Mouse (Mus musculus) stomach, embryonic 14.5 days (tissue): ENCODE results near the gene Sap30. TPM values are rescaled to one million over a fixed set of nuclear protein-coding genes. Genes with fewer than 3 reads are reported as not detected.
"Not testable (repeated sequence)": the region's sequence is repeated elsewhere in the genome, so short reads cannot be mapped to it uniquely, and the experiment has no call there.

Experiments used
- ATAC-seq: fragments of 200-750 bp; cut with Nextera tagmentation; 2 replicates; pipeline ENCODE4 v1.8.0; 2017; ENCODE audit warnings: low read depth, moderate TSS enrichment; ENCODE audit not compliant: insufficient number of reproducible peaks, insufficient read depth, low FRiP score
- H3K27ac ChIP-seq: fragments of 300-500 bp; sonication (generic); 2 replicates; pipeline ENCODE4 v1.5.1; 2014; ENCODE audit warnings: mild to moderate bottlenecking, low read length, moderate library complexity, mixed read lengths
- H3K27me3 ChIP-seq: fragments of 300-500 bp; sonication (generic); 2 replicates; pipeline ENCODE4 v1.6.1; 2014; ENCODE audit warnings: low read length, control low read depth, mixed read lengths; ENCODE audit not compliant: control insufficient read depth, insufficient read depth
- H3K36me3 ChIP-seq: fragments of 300-500 bp; sonication (generic); 2 replicates; pipeline ENCODE4 v1.6.1; 2014; ENCODE audit warnings: mild to moderate bottlenecking, control low read depth, low read length, moderate library complexity, mixed read lengths; ENCODE audit not compliant: control insufficient read depth, insufficient read depth
- H3K4me1 ChIP-seq: fragments of 300-500 bp; sonication (generic); 2 replicates; pipeline ENCODE4 v1.6.1; 2014; ENCODE audit warnings: low read length, control low read depth, mixed read lengths; ENCODE audit not compliant: control insufficient read depth, insufficient read depth
- H3K4me2 ChIP-seq: fragments of 300-500 bp; sonication (generic); replicated peaks from 2 replicates; pipeline ENCODE4 v1.6.1; 2014; ENCODE audit warnings: low read depth, low read length, control low read depth
- H3K4me3 ChIP-seq: fragments of 300-500 bp; sonication (generic); 2 replicates; pipeline ENCODE4 v1.5.1; 2014; ENCODE audit warnings: low read depth, low read length, control low read depth
- H3K9ac ChIP-seq: fragments of 300-500 bp; sonication (generic); replicated peaks from 2 replicates; pipeline ENCODE4 v1.6.1; 2014; ENCODE audit warnings: low read depth, mild to moderate bottlenecking, control low read depth, low read length, moderate library complexity, mixed read lengths
- H3K9me3 ChIP-seq: fragments of 300-500 bp; sonication (generic); 2 replicates; pipeline ENCODE4 v1.6.1; 2016; ENCODE audit warnings: low read depth, low read length, control low read depth; ENCODE audit not compliant: control insufficient read depth
- WGBS: fragments of 180-500 bp; shearing (Covaris S2); extraction: QIAGEN DNeasy Blood & Tissue Kit; methylation state at CpG from one replicate; pipeline ENCODE4 v1.1.7; 2014; 5-methylcytosine and 5-hydroxymethylcytosine counted together
- polyA plus RNA-seq: library from polyadenylated mRNA; unstranded; fragments of >200 nt; fragmentation: Nextera tagmentation; extraction: Ambion mirVana; gene quantifications from 2 replicates; pipeline ENCODE4 v1.2.1, GENCODE M21; 2014

The Sap30 gene
- polyA plus RNA-seq, 1 experiment from 2014 or later, result 43.6 TPM

DNA sequence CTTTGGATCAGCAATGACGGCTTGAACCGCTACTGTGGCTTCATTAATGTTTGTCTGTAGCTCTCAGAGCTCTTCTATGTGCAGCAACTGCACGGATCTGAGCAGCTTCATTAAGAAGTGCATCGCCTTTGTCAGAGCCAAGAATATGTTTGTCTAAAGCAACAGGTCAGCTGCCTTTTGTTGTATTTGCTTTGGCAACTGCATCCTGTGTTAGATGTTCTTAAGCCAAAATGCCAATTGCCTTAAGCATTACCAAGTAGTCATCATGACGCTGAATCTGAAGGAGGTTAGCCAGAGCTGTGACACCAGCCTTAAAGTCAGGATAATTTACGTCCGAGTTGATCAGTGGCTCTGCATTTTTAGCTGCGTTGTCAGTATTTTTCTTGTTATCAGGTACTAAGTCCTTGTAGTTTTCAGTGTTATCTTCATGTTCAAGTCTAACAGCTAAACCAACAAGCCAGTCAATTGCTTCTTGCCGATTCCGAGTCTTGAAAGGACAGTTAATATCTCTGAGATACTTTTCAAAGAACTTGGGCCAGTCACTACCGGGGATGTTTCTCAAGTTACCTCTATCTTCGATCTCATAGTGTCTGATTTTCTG, 32.6 kb upstream of the Sap30 start:
- Histone ChIP-seq H3K4me3 (no peak overlapping the region), H3K27me3 (no peaks in the 10 kb centered on the region), H3K36me3 (peaks cover 12% of the 10 kb centered on the region), H3K4me1 (no peaks in the 10 kb centered on the region), H3K4me2 (no peak overlapping the region), H3K27ac (no peak overlapping the region), H3K9ac (no peak overlapping the region), H3K9me3 (no peaks in the 10 kb centered on the region)
- WGBS, result 81% methylated on average over 12 of the region's 12 CpGs
- no peak for ATAC-seq

GRCm38 (mm10) chr8:57517723-57518122, 30.1 kb upstream of the Sap30 start:
- H3K27ac ChIP-seq, result no peak overlapping the region
- H3K4me1 ChIP-seq, result no peaks in the 10 kb centered on the region; the same call in 1 of the 2 replicates
- no peaks in the 10 kb centered on the region for H3K9me3 ChIP-seq
- H3K36me3 ChIP-seq, result peaks cover 21% of the 10 kb centered on the region
- no peaks in the 10 kb centered on the region for H3K27me3 ChIP-seq
- 88% methylated on average over 3 of the region's 3 CpGs for WGBS
- no peak overlapping the region for H3K9ac ChIP-seq
- no peak overlapping the region for H3K4me2 ChIP-seq
- H3K4me3 ChIP-seq, result no peak overlapping the region
- ATAC-seq, result no peak

GRCm38 (mm10) chr8:57516685-57517084, 29.0 kb upstream of the Sap30 start:
- H3K4me3 ChIP-seq, H3K27ac ChIP-seq, H3K9me3 ChIP-seq, H3K4me1 ChIP-seq, H3K4me2 ChIP-seq, H3K9ac ChIP-seq, H3K27me3 ChIP-seq, ATAC-seq: not testable (repeated sequence)
- H3K36me3 ChIP-seq, result peaks cover 21% of the 10 kb centered on the region
- 91% methylated on average over 4 of the region's 5 CpGs for WGBS

DNA sequence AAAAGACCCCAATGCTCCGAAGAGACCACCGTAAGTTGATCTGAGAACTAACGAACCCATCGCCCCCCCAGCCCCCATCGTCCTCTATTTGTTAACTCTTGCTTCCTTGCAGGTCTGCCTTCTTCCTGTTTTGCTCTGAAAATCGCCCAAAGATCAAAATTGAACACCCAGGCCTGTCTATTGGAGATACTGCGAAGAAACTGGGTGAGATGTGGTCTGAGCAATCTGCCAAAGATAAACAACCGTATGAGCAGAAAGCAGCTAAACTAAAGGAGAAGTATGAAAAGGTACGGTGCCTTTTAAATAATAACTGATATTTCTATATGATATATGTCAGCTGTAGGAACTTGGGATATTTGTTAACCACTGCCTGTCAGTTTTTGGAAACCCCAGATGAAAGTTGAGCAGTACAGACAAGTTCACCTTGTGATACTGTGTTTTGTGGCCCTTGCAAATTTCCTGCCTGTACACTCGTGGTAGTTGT, 25.6 kb upstream of the Sap30 start:
- 6% methylated on average over 10 of the region's 10 CpGs for WGBS
- Histone ChIP-seq H3K9ac (peak overlapping the region; percentile 99), H3K4me2 (peak overlapping the region; percentile 56)

DNA sequence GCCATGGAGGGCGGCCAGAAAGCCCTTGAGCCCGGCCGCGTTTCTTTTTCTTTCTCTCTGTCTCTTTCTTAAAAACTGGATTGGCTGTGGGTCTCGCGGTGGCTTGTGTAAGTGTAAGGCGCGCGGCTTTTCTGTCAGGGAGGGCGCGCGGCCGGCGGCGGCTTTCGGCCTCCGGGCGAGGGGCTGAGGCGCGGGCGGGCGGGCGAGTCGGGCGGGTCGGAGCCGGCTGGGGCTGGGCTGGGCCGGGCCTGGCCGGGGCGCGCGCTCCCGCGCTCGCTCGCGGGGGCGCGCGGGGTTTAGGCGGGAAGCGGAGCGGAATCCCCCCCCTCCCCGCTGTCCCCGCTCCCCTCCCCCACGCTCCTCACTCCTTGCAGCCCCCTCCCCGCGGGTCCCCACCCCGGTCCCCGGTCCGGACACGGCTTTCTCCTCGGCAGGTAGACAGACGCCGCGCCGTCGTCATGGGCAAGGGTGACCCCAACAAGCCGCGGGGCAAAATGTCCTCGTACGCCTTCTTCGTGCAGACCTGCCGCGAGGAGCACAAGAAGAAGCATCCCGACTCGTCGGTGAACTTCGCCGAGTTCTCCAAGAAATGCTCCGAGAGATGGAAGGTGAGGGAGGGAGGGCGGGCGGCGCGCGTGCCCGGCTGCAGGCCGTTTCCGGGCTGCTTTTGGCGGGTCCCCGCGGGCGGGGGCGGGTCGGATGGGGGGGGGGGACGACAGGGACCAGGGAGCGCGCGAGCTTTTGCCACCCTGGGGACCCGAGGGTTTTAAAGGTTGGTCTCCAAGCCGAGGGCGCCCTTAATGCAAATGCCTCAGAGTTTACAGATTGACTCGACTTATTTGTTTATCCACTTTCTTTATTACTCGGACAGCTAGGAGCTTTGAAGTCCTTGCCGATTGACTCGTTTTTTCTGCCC, 24.7 kb upstream of the Sap30 start:
- H3K9ac ChIP-seq, result peak overlapping the region; percentile 99
- peaks cover 21% of the 10 kb centered on the region for H3K36me3 ChIP-seq
- H3K4me2 ChIP-seq, result peak overlapping the region; percentile 56
- H3K9me3 ChIP-seq, result no peaks in the 10 kb centered on the region
- H3K27me3 ChIP-seq, result no peaks in the 10 kb centered on the region
- peak overlapping the region; percentile 100 for H3K27ac ChIP-seq
- no peaks in the 10 kb centered on the region; the same call in 1 of the 2 replicates for H3K4me1 ChIP-seq
- peak overlapping the region; percentile 82 for H3K4me3 ChIP-seq
- peak; percentile 8; the same call in 1 of the 2 replicates for ATAC-seq
- WGBS, result under 1% methylated on average over 66 of the region's 96 CpGs

More for the DNA sequence above, 25.6 kb upstream of the Sap30 start:
- ATAC-seq, H3K9me3 ChIP-seq, H3K27me3 ChIP-seq, H3K4me1 ChIP-seq: not testable (repeated sequence)
- Histone ChIP-seq H3K27ac (peak overlapping the region; percentile 100; the same call in 1 of the 2 replicates), H3K36me3 (peaks cover 21% of the 10 kb centered on the region), H3K4me3 (peak overlapping the region; percentile 82)

DNA sequence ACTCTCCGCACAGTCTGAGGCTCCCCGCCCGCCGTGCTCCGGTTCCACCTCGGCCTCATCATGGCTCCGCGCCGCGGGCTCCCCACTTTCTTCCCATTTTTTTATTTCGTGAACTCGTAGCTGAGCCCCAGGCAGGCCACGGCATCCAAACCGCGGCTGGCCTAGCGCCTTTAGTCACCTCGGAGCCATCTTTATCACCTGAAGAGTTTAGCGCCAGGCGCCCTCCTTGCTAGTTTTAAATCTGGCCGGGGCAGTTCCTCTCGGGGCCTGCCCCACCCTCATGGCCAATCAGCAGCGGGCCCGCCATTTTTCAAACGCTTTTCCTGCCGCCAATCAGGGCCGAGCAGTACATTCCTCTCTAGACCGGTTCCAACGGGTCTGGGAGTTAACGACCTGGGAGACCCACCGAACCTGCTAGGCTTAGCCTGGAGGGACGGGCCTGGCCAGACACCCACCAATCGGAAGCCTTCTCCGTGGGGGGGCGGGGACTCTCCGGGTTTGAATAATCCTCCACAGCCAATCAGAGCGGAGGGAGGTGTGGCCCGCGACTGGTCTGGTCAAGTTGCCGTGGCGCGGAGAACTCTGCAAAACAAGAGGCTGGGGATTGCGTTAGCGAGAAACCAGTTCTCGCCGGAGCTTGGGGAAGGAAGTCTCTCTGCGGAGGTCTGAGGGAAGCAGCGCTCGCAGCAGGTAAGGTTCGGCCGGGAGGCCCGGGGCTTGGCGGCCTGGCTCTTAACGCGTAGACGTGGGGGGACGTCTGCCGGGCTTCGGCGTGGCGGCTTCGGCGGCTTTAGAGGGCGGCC, 23.9 kb upstream of the Sap30 start, which contains the start of gene Hmgb2:
Hmgb2 (plus strand) TSS at position 592 of the 803 bp plus-strand sequence.
- H3K9me3 ChIP-seq, result no peaks in the 10 kb centered on the region
- H3K4me3 ChIP-seq, result peak within 1 kb of the TSS; percentile 82
- ATAC-seq, result peak; percentile 100
- no peaks in the 10 kb centered on the region; the same call in 1 of the 2 replicates for H3K4me1 ChIP-seq
- WGBS, result under 1% methylated on average over 63 of the region's 63 CpGs
- H3K4me2 ChIP-seq, result peak within 1 kb of the TSS; percentile 86
- peak within 1 kb of the TSS; percentile 100 for H3K27ac ChIP-seq
- no peaks in the 10 kb centered on the region for H3K27me3 ChIP-seq
- H3K9ac ChIP-seq, result peak within 1 kb of the TSS; percentile 99
- H3K36me3 ChIP-seq, result peaks cover 20% of the 10 kb centered on the region

GRCm38 (mm10) chr8:57510791-57511315, 23.2 kb upstream of the Sap30 start:
- peak overlapping the region; percentile 86 for H3K4me2 ChIP-seq
- H3K27ac ChIP-seq, result peak overlapping the region; percentile 83
- ATAC-seq, result no peak
- peaks cover 14% of the 10 kb centered on the region for H3K36me3 ChIP-seq
- no peaks in the 10 kb centered on the region for H3K9me3 ChIP-seq
- peak overlapping the region; percentile 64 for H3K9ac ChIP-seq
- H3K4me1 ChIP-seq, result no peaks in the 10 kb centered on the region; the same call in 1 of the 2 replicates
- H3K27me3 ChIP-seq, result no peaks in the 10 kb centered on the region
- WGBS, result 1% methylated on average over 28 of the region's 31 CpGs
- peak overlapping the region; percentile 58 for H3K4me3 ChIP-seq
